Mouse (Mus musculus) T-helper 17 cell (primary cell): ENCODE measurements around the gene Acsm3.

ENCODE experiments used
- in situ Hi-C, 2 experiments: fragments of 300-600 bp; cut with MboI, MseI; formaldehyde crosslinking; loops; 1 replicate in 1 of 2; 2 replicates in 1 of 2; pipeline ENCODE4 v1.15.1; 2025; ENCODE audit warnings: high pct_unique_total_duplicates in 2 of 2

Acsm3 gene

GRCm38 (mm10) chr7:119760527-119760951 lies at the start of gene Acsm3:
TSS of gene Acsm3 (plus strand) at chr7:119760923.
- in situ Hi-C loops: no loop called here

- in situ Hi-C loops: no loop called here
These were observed 46.6 kb upstream of the Acsm3 start for GRCm38 (mm10) chr7:119714111-119714510.

- in situ Hi-C loops: loop anchor here in 1 of 2 experiments (5.0 kb wide), 1 partner anchor 912 kb away; no protein-coding TSS in a partner anchor
These were observed 40.3 kb upstream of the Acsm3 start, which contains the start of gene Thumpd1 for GRCm38 (mm10) chr7:119720253-119720946. TSS of gene Thumpd1 (minus strand) at chr7:119720798.

GRCm38 (mm10) chr7:119720947-119721310 lies 39.8 kb upstream of the Acsm3 start:
- in situ Hi-C loops: loop anchor here in 1 of 2 experiments (5.0 kb wide), 1 partner anchor 911 kb away; no protein-coding TSS in a partner anchor

GRCm38 (mm10) chr7:119727621-119728020 lies 33.1 kb upstream of the Acsm3 start:
- in situ Hi-C loops: no loop called here

- in situ Hi-C loops: loop anchor here in 1 of 2 experiments (10.0 kb wide), 1 partner anchor 314 kb away; no protein-coding TSS in a partner anchor
These were observed 29.5 kb upstream of the Acsm3 start for GRCm38 (mm10) chr7:119731262-119731661.

- in situ Hi-C loops: loop anchor here in 1 of 2 experiments (10.0 kb wide), 1 partner anchor 306 kb away; no protein-coding TSS in a partner anchor
These were observed 21.8 kb upstream of the Acsm3 start for GRCm38 (mm10) chr7:119738877-119739276.

GRCm38 (mm10) chr7:119739798-119740468 lies 20.8 kb upstream of the Acsm3 start:
- in situ Hi-C loops: loop anchor here in 1 of 2 experiments (10.0 kb wide), 1 partner anchor 305 kb away; no protein-coding TSS in a partner anchor

GRCm38 (mm10) chr7:119744321-119744720 lies 16.4 kb upstream of the Acsm3 start:
- in situ Hi-C loops: no loop called here

GRCm38 (mm10) chr7:119745869-119746268 lies 14.9 kb upstream of the Acsm3 start:
- in situ Hi-C loops: no loop called here

- in situ Hi-C loops: no loop called here
These were observed 12.0 kb upstream of the Acsm3 start for GRCm38 (mm10) chr7:119748761-119749160.

GRCm38 (mm10) chr7:119749942-119750341 lies 10.8 kb upstream of the Acsm3 start:
- in situ Hi-C loops: loop anchor here in 1 of 2 experiments (5.0 kb wide), 1 partner anchor 42 kb away; the partner anchor contains the start of genes Eri2 and Rexo5

- in situ Hi-C loops: loop anchor here in 1 of 2 experiments (5.0 kb wide), 1 partner anchor 39 kb away; the partner anchor contains the start of genes Eri2 and Rexo5
These were observed 7.0 kb upstream of the Acsm3 start for GRCm38 (mm10) chr7:119753696-119754095.

GRCm38 (mm10) chr7:119762166-119762697 lies 1.5 kb downstream of the Acsm3 start:
- in situ Hi-C loops: no loop called here

- in situ Hi-C loops: no loop called here
These were observed 3.7 kb downstream of the Acsm3 start for GRCm38 (mm10) chr7:119764377-119764776.

- in situ Hi-C loops: no loop called here
These were observed 6.3 kb downstream of the Acsm3 start for GRCm38 (mm10) chr7:119766996-119767395.

- in situ Hi-C loops: no loop called here
These were observed 9.2 kb downstream of the Acsm3 start for GRCm38 (mm10) chr7:119769895-119770294.

- in situ Hi-C loops: loop anchor here in 1 of 2 experiments (25.0 kb wide), 1 partner anchor 854 kb away; the partner anchor contains the start of gene Uqcrc2
These were observed 22.7 kb downstream of the Acsm3 start for GRCm38 (mm10) chr7:119783453-119783852.

- in situ Hi-C loops: loop anchor here in 1 of 2 experiments (25.0 kb wide), 1 partner anchor 852 kb away; the partner anchor contains the start of gene Uqcrc2
These were observed 24.2 kb downstream of the Acsm3 start for GRCm38 (mm10) chr7:119784908-119785307.

GRCm38 (mm10) chr7:119789024-119789423 lies 28.3 kb downstream of the Acsm3 start:
- in situ Hi-C loops: loop anchor here in 1 of 2 experiments (25.0 kb wide), 1 partner anchor 848 kb away; the partner anchor contains the start of gene Uqcrc2

- in situ Hi-C loops: loop anchor here (5.0 to 25.0 kb wide), 3 partner anchors 41 to 844 kb away; partner anchors contain the start of gene Uqcrc2 (in 1 of the 2)
These were observed 33.0 kb downstream of the Acsm3 start, which contains the start of the genes Rexo5 and Eri2 for GRCm38 (mm10) chr7:119793586-119794250. TSS of gene Rexo5 (plus strand) at chr7:119794006. TSS of gene Eri2 (minus strand) at chr7:119794058.
